Mouse (Mus musculus) subcutaneous adipose tissue, adult 2 months (tissue): Measurements from ENCODE around the gene Vmac. TPM values are rescaled to one million over a fixed set of nuclear protein-coding genes. Genes with fewer than 3 reads are reported as not detected.

Experiments
- polyA plus RNA-seq: library from polyadenylated mRNA; depleted of rRNA; stranded (reverse); fragments of >200 nt; gene quantifications from 2 replicates; pipeline ENCODE4 v1.2.3, GENCODE M21; 2012; ENCODE audit warnings: low replicate concordance; rRNA removed

The Vmac gene
- 26.0 and 39.8 TPM in 2 replicates for polyA plus RNA-seq

GRCm38 (mm10) chr17:56717363-56718058 lies at the start of gene Vmac, which contains the start of gene Ndufa11:
Gene Vmac, minus strand, starts transcription at chr17:56718022.
Gene Ndufa11, plus strand, starts transcription at chr17:56717767.

GRCm38 (mm10) chr17:56764474-56765354 lies 46.9 kb upstream of the Vmac start, which contains the start of gene Dus3l:
Gene Dus3l, plus strand, starts transcription at chr17:56764757.

GRCm38 (mm10) chr17:56757416-56758123 lies 39.7 kb upstream of the Vmac start, which contains the start of gene Nrtn:
Gene Nrtn, minus strand, starts transcription at chr17:56757530.

GRCm38 (mm10) chr17:56672941-56673646 lies 44.7 kb downstream of the Vmac start, which contains the start of gene Ranbp3:
Gene Ranbp3, plus strand, starts transcription at chr17:56673294.

Other genes with a start within 250 kb of the Vmac start
- 129 and 403 TPM in 2 replicates for gene Ptprs, start 241.5 kb downstream of the Vmac start, polyA plus RNA-seq
- not detected in 2 replicates for gene Znrf4, start 205.6 kb downstream of the Vmac start, polyA plus RNA-seq
- 1.7 and 11.7 TPM in 2 replicates for gene Gm20219, start 163.6 kb downstream of the Vmac start, polyA plus RNA-seq
- 49.3 and 95.5 TPM in 2 replicates for gene Safb2, start 133.4 kb downstream of the Vmac start, polyA plus RNA-seq
- gene Safb, start 133.2 kb downstream of the Vmac start, polyA plus RNA-seq: 47.6 and 135 TPM in 2 replicates
- 212 and 312 TPM in 2 replicates for gene 2410015M20Rik, start 108.3 kb downstream of the Vmac start, polyA plus RNA-seq
- gene Rpl36, start 104.6 kb downstream of the Vmac start, polyA plus RNA-seq: 1,682 and 2,676 TPM in 2 replicates
- gene Lonp1, start 91.1 kb downstream of the Vmac start, polyA plus RNA-seq: 89.6 and 94.0 TPM in 2 replicates
- gene Catsperd, start 89.9 kb downstream of the Vmac start, polyA plus RNA-seq: 0.10 and 0.91 TPM in 2 replicates
- gene Ranbp3, start 44.7 kb downstream of the Vmac start, polyA plus RNA-seq: 65.2 and 115 TPM in 2 replicates
- gene Ndufa11, start 255 bp downstream of the Vmac start, polyA plus RNA-seq: 611 and 638 TPM in 2 replicates
- 2.3 and 32.0 TPM in 2 replicates for gene Nrtn, start 39.5 kb upstream of the Vmac start, polyA plus RNA-seq
- 49.9 and 90.2 TPM in 2 replicates for gene Dus3l, start 46.7 kb upstream of the Vmac start, polyA plus RNA-seq
- 0.83 and 2.1 TPM in 2 replicates for gene Prr22, start 52.2 kb upstream of the Vmac start, polyA plus RNA-seq
- gene Rfx2, start 113.0 kb upstream of the Vmac start, polyA plus RNA-seq: 13.1 and 38.2 TPM in 2 replicates
- gene Acsbg2, start 156.4 kb upstream of the Vmac start, polyA plus RNA-seq: not detected in 2 replicates
- 0.09 and 0.19 TPM in 2 replicates for gene 1700061G19Rik, start 157.5 kb upstream of the Vmac start, polyA plus RNA-seq
- 39.4 and 72.8 TPM in 2 replicates for gene Mllt1, start 217.4 kb upstream of the Vmac start, polyA plus RNA-seq